Mouse (Mus musculus): ENCODE measurements around the gene Tspan10.

DNA sequence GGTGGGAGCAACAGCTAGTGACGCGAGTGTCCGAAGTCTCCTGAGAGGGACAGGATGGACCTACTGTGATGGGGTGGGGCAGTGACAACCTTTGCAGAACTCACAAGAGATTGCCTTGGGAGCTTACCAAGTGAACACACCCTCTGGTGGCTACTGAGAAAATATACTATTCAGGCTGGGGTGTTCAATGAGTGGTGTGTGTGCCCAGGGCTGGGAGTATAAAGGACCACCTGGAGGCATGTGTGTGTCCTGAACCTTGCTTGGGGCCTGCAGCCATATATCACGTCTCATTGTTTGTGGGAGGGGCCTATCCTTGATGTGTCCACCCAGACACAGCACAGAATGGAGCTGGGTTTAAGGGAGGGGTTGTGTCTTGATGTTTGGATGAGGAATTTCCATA, 46.1 kb downstream of the Tspan10 start:
- no peak for TF ChIP-seq POLR2A (IDR thresholded peaks at IDR 0.05; ENCODE audit: extremely low read depth, insufficient read depth, low read length)
- TF ChIP-seq CTCF (IDR thresholded peaks at IDR 0.05; ENCODE audit: extremely low read depth, insufficient read depth, low read length) = no peak

Data from cortical plate, adult 2 months (tissue).